Mouse (Mus musculus) bone marrow, adult 2 months (tissue): ENCODE measurements around the gene Ccdc40.

Experiments used
- CTCF ChIP-seq: fragments of 200-500 bp; IDR thresholded peaks from 2 replicates; pipeline ENCODE4 v1.5.1; 2011; ENCODE audit warnings: low read length, control low read depth; ENCODE audit not compliant: control insufficient read depth, insufficient read depth
- POLR2A ChIP-seq: fragments of 200-500 bp; IDR thresholded peaks from 2 replicates; pipeline ENCODE4 v1.6.1; 2011; ENCODE audit warnings: low read depth, mild to moderate bottlenecking, control low read depth, low read length, borderline replicate concordance; ENCODE audit not compliant: control insufficient read depth

DNA sequence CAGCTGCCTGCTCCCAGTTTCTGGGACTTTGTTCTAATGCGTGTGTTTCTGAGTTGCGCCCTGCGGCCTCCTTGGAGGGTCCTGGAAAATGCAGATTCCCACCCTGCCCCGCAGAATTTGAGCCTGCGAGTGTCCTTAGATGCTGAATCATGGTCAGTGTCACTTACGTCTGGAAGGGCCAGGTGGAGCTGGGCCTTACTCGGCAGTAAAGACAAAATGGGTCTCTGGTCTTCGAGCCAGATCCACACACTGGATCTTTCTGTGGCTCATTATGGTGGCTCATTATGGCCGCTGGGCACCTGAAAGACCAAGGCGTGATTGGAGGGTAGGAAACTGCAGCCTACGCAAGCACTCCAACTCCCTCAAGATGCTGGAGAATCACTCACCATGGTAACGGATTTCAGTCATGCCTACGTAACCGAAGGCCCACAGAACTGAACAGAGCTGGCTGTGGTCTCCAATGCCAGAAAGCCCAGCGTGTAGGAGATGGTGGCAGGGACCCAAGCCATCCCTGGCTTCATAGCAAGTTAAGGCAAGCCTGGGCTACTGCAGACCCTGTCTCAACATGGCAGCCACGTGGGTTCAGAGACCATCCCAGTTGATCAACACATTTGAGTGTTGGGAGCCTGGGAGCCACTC is 40.3 kb downstream of the Ccdc40 start:
- no peak for TF ChIP-seq POLR2A
- TF ChIP-seq CTCF, result no peak
